Mouse (Mus musculus): ENCODE data around the gene Dcdc2a.

GRCm38 (mm10) chr13:25178236-25179001 lies 122.6 kb downstream of the Dcdc2a start:
- TF ChIP-seq POLR2A (IDR thresholded peaks at IDR 0.05; ENCODE audit: insufficient read depth, low read depth, low read length) (no peak), CTCF (IDR thresholded peaks at IDR 0.05) (no peak), EP300 (IDR thresholded peaks at IDR 0.05; ENCODE audit: insufficient read depth, low read depth, low read length) (no peak)
